Comparison of ENCODE assay signal across 9 mouse cellular contexts in genomic region chr6:92067146-92067790, GRCm38 (mm10). TPM values are rescaled to one million over a fixed set of nuclear protein-coding genes. Genes with fewer than 3 reads are reported as not detected.
A peak's percentile ranks its signal among the peaks of the same experiment; 100 is the strongest.
DNase-seq lines count a peak whose midpoint lies in the region; ATAC-seq and TF ChIP-seq lines count a peak whose summit lies in the region.
"Had no signal": no experiment of that assay in that cellular context is flagged by ENCODE, and none has a peak within 500 bp of the region (broad histone marks: within the 10 kb centered on the region; RNA-seq: fewer than 3 reads in every experiment).

No protein-coding gene starts in this region.

- TF ChIP-seq EP300 in MEL (IDR thresholded peaks at IDR 0.05; ENCODE audit: low read depth in 1 of 2, low read length in 2 of 2) = no peak
- TF ChIP-seq EP300 in lung, postnatal 0 days (IDR thresholded peaks at IDR 0.05) = no peak

- H3K9me3 ChIP-seq in MEL (replicated peaks; ENCODE audit: insufficient read depth, low read length) = no peaks in the 10 kb centered on the region
- H3K9me3 ChIP-seq in forebrain, embryonic 15.5 days = no peaks in the 10 kb centered on the region
- no peaks in the 10 kb centered on the region for H3K9me3 ChIP-seq in lung, postnatal 0 days (ENCODE audit: low read length)

- H3K27ac ChIP-seq in MEL (ENCODE audit: control insufficient read depth, low read depth, low read length) = no peak overlapping the region
- H3K27ac ChIP-seq in forebrain, embryonic 15.5 days (replicated peaks) = no peak overlapping the region
- no peak overlapping the region for H3K27ac ChIP-seq in lung, postnatal 0 days (ENCODE audit: low read length)
- H3K27ac ChIP-seq: macrophage had no signal

- TF ChIP-seq CTCF in MEL (IDR thresholded peaks at IDR 0.05 in 2 of 3, conservative IDR thresholded peaks at IDR 0.05 in 1 of 3; ENCODE audit: control insufficient read depth in 1 of 3, insufficient read depth in 1 of 3, low read depth in 2 of 3, low read length in 3 of 3, poor library complexity in 1 of 3, severe bottlenecking in 1 of 3) = peak; percentile 92 to 96 (median 96)
- TF ChIP-seq CTCF in lung, postnatal 0 days (IDR thresholded peaks at IDR 0.05) = peak; percentile 98

- peak; percentile 83 for DNase-seq in MEL (ENCODE audit: low read depth, low spot score)
- DNase-seq in cerebellum, adult 11-12 months = peak; percentile 58
- DNase-seq in layer of hippocampus, adult 9-11 months = peak; percentile 20
- peak; percentile 88 for DNase-seq in lung, postnatal 0 days (ENCODE audit: low spot score)
- peak; percentile 60 for DNase-seq in ovary, postnatal 14 days (ENCODE audit: low spot score)
- DNase-seq in thymus, postnatal 10 days (ENCODE audit: low spot score in 2 of 2) = peak; percentile 22 to 62

- no peak overlapping the region for H3K9ac ChIP-seq in MEL (ENCODE audit: control insufficient read depth, low read depth, low read length, poor library complexity, severe bottlenecking)
- no peak overlapping the region for H3K9ac ChIP-seq in forebrain, embryonic 15.5 days (replicated peaks)
- no peak overlapping the region for H3K9ac ChIP-seq in lung, postnatal 0 days (replicated peaks; ENCODE audit: low read depth)

- ATAC-seq in forebrain, embryonic 15.5 days (replicated peaks) = peak; percentile 86
- ATAC-seq in hematopoietic stem cell, adult 5-6 weeks (replicated peaks in 1 of 2; ENCODE audit: insufficient read depth in 1 of 2, low FRiP score in 2 of 2, low TSS enrichment in 1 of 2, low read depth in 1 of 2, poor library complexity in 2 of 2, severe bottlenecking in 2 of 2) = peak; percentile 91 to 94
- ATAC-seq in lung, postnatal 0 days = peak; percentile 62

- peak; percentile 97 for TF ChIP-seq RAD21 in MEL (IDR thresholded peaks at IDR 0.05; ENCODE audit: low read depth, low read length)

- peaks cover 0 to 9% of the 10 kb centered on the region in 2 experiments; a peak in 1 of 4 replicates for H3K4me1 ChIP-seq in MEL (ENCODE audit: control insufficient read depth in 1 of 2, insufficient read depth in 2 of 2, low read length in 2 of 2)
- no peaks in the 10 kb centered on the region for H3K4me1 ChIP-seq in forebrain, embryonic 15.5 days
- no peaks in the 10 kb centered on the region for H3K4me1 ChIP-seq in lung, postnatal 0 days (ENCODE audit: insufficient read depth, low read depth, low read length)

- no peak overlapping the region for H3K4me2 ChIP-seq in forebrain, embryonic 15.5 days (replicated peaks)
- H3K4me2 ChIP-seq in lung, postnatal 0 days (replicated peaks; ENCODE audit: low read depth, low read length) = no peak overlapping the region

- H3K79me2 ChIP-seq in MEL (ENCODE audit: control insufficient read depth, insufficient read depth, low read length, poor library complexity) = no peaks in the 10 kb centered on the region

- 0 out of 4 replicates have a peak overlapping the region, but pooled peaks of 1 of the 2 experiments have one; percentile 9 for H3K4me3 ChIP-seq in MEL (ENCODE audit: control insufficient read depth in 1 of 2, insufficient read depth in 1 of 2, low read depth in 2 of 2, low read length in 2 of 2)
- H3K4me3 ChIP-seq in forebrain, embryonic 15.5 days = no peak overlapping the region
- H3K4me3 ChIP-seq in lung, postnatal 0 days (ENCODE audit: low read depth, low read length) = no peak overlapping the region

- H3K27me3 ChIP-seq in MEL (ENCODE audit: control insufficient read depth in 1 of 2, insufficient read depth in 2 of 2, low read length in 2 of 2) = peaks cover 0 to 9% of the 10 kb centered on the region in 2 experiments; a peak in 3 of 4 replicates
- H3K27me3 ChIP-seq in forebrain, embryonic 15.5 days = no peaks in the 10 kb centered on the region
- H3K27me3 ChIP-seq in lung, postnatal 0 days (replicated peaks; ENCODE audit: insufficient read depth, low read length) = no peaks in the 10 kb centered on the region

- 29% methylated on average over 16 of the region's 16 CpGs for WGBS in forebrain, embryonic 15.5 days
- 27% methylated on average over 16 of the region's 16 CpGs for WGBS in lung, postnatal 0 days

- H3K36me3 ChIP-seq in MEL (ENCODE audit: control insufficient read depth in 1 of 2, insufficient read depth in 2 of 2, low read length in 2 of 2) = no peaks in the 10 kb centered on the region; a peak in 1 of 4 replicates
- H3K36me3 ChIP-seq in forebrain, embryonic 15.5 days = no peaks in the 10 kb centered on the region
- no peaks in the 10 kb centered on the region for H3K36me3 ChIP-seq in lung, postnatal 0 days (ENCODE audit: insufficient read depth, low read length)

- no peak for TF ChIP-seq POLR2A in MEL (IDR thresholded peaks at IDR 0.05; ENCODE audit: control insufficient read depth in 1 of 2, insufficient read depth in 1 of 2, low read depth in 1 of 2, low read length in 2 of 2, poor library complexity in 1 of 2)

TF ChIP-seq in MEL, 35 proteins besides CTCF, POLR2A, EP300 and RAD21:
- TF ChIP-seq MAFK (IDR thresholded peaks at IDR 0.05; ENCODE audit: borderline replicate concordance, low read depth, low read length) = no peak
- no peak for TF ChIP-seq POLR2AphosphoS5 (IDR thresholded peaks at IDR 0.05; ENCODE audit: borderline replicate concordance, low read depth, low read length)
- peak; percentile 78 for TF ChIP-seq ZC3H11A (IDR thresholded peaks at IDR 0.05; ENCODE audit: low read depth, low read length)
- 0 out of 2 replicates have a peak, but pooled peaks have one; percentile 4 for TF ChIP-seq ZNF384 (IDR thresholded peaks at IDR 0.05; ENCODE audit: low read depth, low read length)
- TF ChIP-seq NELFE (IDR thresholded peaks at IDR 0.05; ENCODE audit: low read depth, low read length) = no peak
- TF ChIP-seq SMC3 (IDR thresholded peaks at IDR 0.05; ENCODE audit: low read depth, low read length) = peak; percentile 89
- TF ChIP-seq RCOR1 (IDR thresholded peaks at IDR 0.05; ENCODE audit: low read depth, low read length) = no peak

RNA-seq across cellular contexts. Expression of gene Nr2c2, which starts 23.9 kb away (rescaled TPM):
- 12.1 and 20.1 TPM in 2 replicates for total RNA-seq in MEL (2012; rRNA removed)
- polyA plus RNA-seq in MEL (2012; ENCODE audit: insufficient read depth in 1 of 2, insufficient read length in 2 of 2, low read depth in 1 of 2, low replicate concordance in 2 of 2, missing spikeins in 1 of 2) = 10 to 100 TPM in 1 of 2 experiments, not detected in 1; 17.0 TPM
- 40.8 and 44.9 TPM in 2 replicates for polyA plus RNA-seq in forebrain, embryonic 15.5 days (2015; fragmentation: Nextera tagmentation; extraction: Ambion mirVana)
- total RNA-seq in hematopoietic stem cell, adult 5-6 weeks (2017) = 68.7 and 81.9 TPM in 2 replicates
- polyA plus RNA-seq in lung, postnatal 0 days (2015; fragmentation: Nextera tagmentation; extraction: Ambion mirVana) = 14.7 and 15.7 TPM in 2 replicates

Comparison
In these comparisons a context has a peak if more than half of its experiments do, and no peak if none do; other contexts are left out.
1. DNase-seq: peak in every context shown above with its lines; median percentile 88 in lung, postnatal 0 days; 83 in MEL; 60 in ovary, postnatal 14 days; 58 in cerebellum, adult 11-12 months; 42 in thymus, postnatal 10 days; 20 in layer of hippocampus, adult 9-11 months.